Mouse (Mus musculus) hindbrain, embryonic 12.5 days (tissue): ENCODE measurements at regions not wholly inside any gene's neighbourhood (a gene's known extent, or its start where the extent isn't known, plus 50 kb on each side); places are given as distances from the start of the nearest gene placed in this dataset.
"Not testable (repeated sequence)": the region's sequence is repeated elsewhere in the genome, so short reads cannot be mapped to it uniquely, and the experiment has no call there.

ENCODE experiments used
- ATAC-seq: fragments of 200-750 bp; cut with Nextera tagmentation; 2 replicates; pipeline ENCODE4 v1.8.0; 2017; ENCODE audit warnings: moderate TSS enrichment; ENCODE audit not compliant: low FRiP score
- H3K27ac ChIP-seq: fragments of 300-500 bp; sonication (generic); 2 replicates; pipeline ENCODE4 v1.5.1; 2016; ENCODE audit warnings: mild to moderate bottlenecking
- H3K27me3 ChIP-seq: fragments of 300-500 bp; sonication (generic); 2 replicates; pipeline ENCODE4 v1.6.1; 2016; ENCODE audit warnings: mild to moderate bottlenecking
- H3K36me3 ChIP-seq: fragments of 300-500 bp; sonication (generic); 2 replicates; pipeline ENCODE4 v1.6.1; 2016; ENCODE audit warnings: mild to moderate bottlenecking
- H3K4me1 ChIP-seq: fragments of 300-500 bp; sonication (generic); 2 replicates; pipeline ENCODE4 v1.6.1; 2016
- H3K4me2 ChIP-seq: fragments of 300-500 bp; sonication (generic); replicated peaks from 2 replicates; pipeline ENCODE4 v1.6.1; 2016; ENCODE audit warnings: mild to moderate bottlenecking
- H3K4me3 ChIP-seq: fragments of 300-500 bp; sonication (generic); 2 replicates; pipeline ENCODE4 v1.5.1; 2016; ENCODE audit warnings: mild to moderate bottlenecking
- H3K9ac ChIP-seq: fragments of 300-500 bp; sonication (generic); 2 replicates; pipeline ENCODE4 v1.6.1; 2016; ENCODE audit warnings: mild to moderate bottlenecking, moderate library complexity
- H3K9me3 ChIP-seq: fragments of 300-500 bp; sonication (generic); replicated peaks from 2 replicates; pipeline ENCODE4 v1.6.1; 2016; ENCODE audit warnings: mild to moderate bottlenecking
- WGBS: fragments of 180-500 bp; shearing (Covaris S2); methylation state at CpG from one replicate; pipeline ENCODE4 v1.1.7; 2016; 5-methylcytosine and 5-hydroxymethylcytosine counted together

GRCm38 (mm10) chr2:17932932-17933790 lies 63.6 kb downstream of the H2al2a start:
- WGBS = 20% methylated on average over 15 of the region's 15 CpGs
- Histone ChIP-seq H3K4me2 (peak overlapping the region; percentile 45), H3K27ac (peak overlapping the region; percentile 52; the same call in 1 of the 2 replicates), H3K9ac (peak overlapping the region; percentile 1; the same call in 1 of the 2 replicates), H3K9me3 (no peaks in the 10 kb centered on the region), H3K27me3 (no peaks in the 10 kb centered on the region), H3K4me1 (peaks cover 15% of the 10 kb centered on the region), H3K36me3 (no peaks in the 10 kb centered on the region), H3K4me3 (peak overlapping the region; percentile 5)
- ATAC-seq = peak; percentile 65

- no peaks in the 10 kb centered on the region for H3K9me3 ChIP-seq
- peaks cover 15% of the 10 kb centered on the region for H3K4me1 ChIP-seq
- peak overlapping the region; percentile 52; the same call in 1 of the 2 replicates for H3K27ac ChIP-seq
- H3K4me3 ChIP-seq = peak overlapping the region; percentile 5
- peak; percentile 83 for ATAC-seq
- H3K36me3 ChIP-seq = no peaks in the 10 kb centered on the region
- no peaks in the 10 kb centered on the region for H3K27me3 ChIP-seq
- whole genome bisulfite sequencing = 18% methylated on average over 16 of the region's 16 CpGs
- peak overlapping the region; percentile 45 for H3K4me2 ChIP-seq
- peak overlapping the region; percentile 1; the same call in 1 of the 2 replicates for H3K9ac ChIP-seq
These were observed 64.3 kb downstream of the H2al2a start for GRCm38 (mm10) chr2:17932426-17932931.

- Histone ChIP-seq H3K27ac (no peak overlapping the region), H3K4me1 (peaks cover 15% of the 10 kb centered on the region), H3K27me3 (no peaks in the 10 kb centered on the region), H3K36me3 (no peaks in the 10 kb centered on the region), H3K4me2 (no peak overlapping the region), H3K9ac (no peak overlapping the region), H3K9me3 (no peaks in the 10 kb centered on the region), H3K4me3 (no peak overlapping the region)
- no peak for ATAC-seq
- 86% methylated on average over 5 of the region's 5 CpGs for WGBS
These were observed 64.9 kb downstream of the H2al2a start for GRCm38 (mm10) chr2:17931881-17932280.

GRCm38 (mm10) chr2:17918861-17919648 lies 77.7 kb downstream of the H2al2a start:
- Histone ChIP-seq H3K4me3 (no peak overlapping the region), H3K4me2 (no peak overlapping the region), H3K4me1 (peaks cover 6% of the 10 kb centered on the region; the same call in 1 of the 2 replicates), H3K9ac (no peak overlapping the region), H3K36me3 (no peaks in the 10 kb centered on the region), H3K27ac (no peak overlapping the region), H3K9me3 (no peaks in the 10 kb centered on the region), H3K27me3 (no peaks in the 10 kb centered on the region)
- no peak for ATAC-seq
- 96% methylated on average over 1 of the region's 1 CpGs for WGBS

- H3K4me2 ChIP-seq = no peak overlapping the region
- ATAC-seq = no peak; the same call in 1 of the 2 replicates
These were observed 79.4 kb downstream of the H2al2a start for GRCm38 (mm10) chr2:17917238-17917946.

GRCm38 (mm10) chr2:17902616-17903015 lies 94.1 kb downstream of the H2al2a start:
- Histone ChIP-seq H3K4me2 (no peak overlapping the region), H3K27ac (no peak overlapping the region), H3K4me3 (no peak overlapping the region), H3K27me3 (0 out of 2 replicates have a peak, but pooled peaks cover 4% of the 10 kb centered on the region), H3K9me3 (no peaks in the 10 kb centered on the region), H3K9ac (no peak overlapping the region), H3K36me3 (no peaks in the 10 kb centered on the region), H3K4me1 (0 out of 2 replicates have a peak, but pooled peaks cover 3% of the 10 kb centered on the region)
- no peak for ATAC-seq
- 100% methylated on average over 1 of the region's 1 CpGs for WGBS

More at GRCm38 (mm10) chr2:17917238-17917946, 79.4 kb downstream of the H2al2a start:
- Histone ChIP-seq H3K9me3 (no peaks in the 10 kb centered on the region), H3K27me3 (no peaks in the 10 kb centered on the region), H3K4me3 (no peak overlapping the region), H3K36me3 (no peaks in the 10 kb centered on the region), H3K4me1 (peaks cover 6% of the 10 kb centered on the region; the same call in 1 of the 2 replicates), H3K27ac (no peak overlapping the region), H3K9ac (no peak overlapping the region)
- 23% methylated on average over 8 of the region's 8 CpGs for WGBS

GRCm38 (mm10) chr2:17900202-17900601 lies 96.6 kb downstream of the H2al2a start:
- Histone ChIP-seq H3K27ac (no peak overlapping the region), H3K36me3 (no peaks in the 10 kb centered on the region), H3K9me3 (no peaks in the 10 kb centered on the region), H3K4me1 (0 out of 2 replicates have a peak, but pooled peaks cover 3% of the 10 kb centered on the region), H3K9ac (no peak overlapping the region), H3K27me3 (0 out of 2 replicates have a peak, but pooled peaks cover 4% of the 10 kb centered on the region), H3K4me2 (no peak overlapping the region), H3K4me3 (no peak overlapping the region)
- WGBS = 37% methylated on average over 8 of the region's 8 CpGs
- no peak for ATAC-seq

DNA sequence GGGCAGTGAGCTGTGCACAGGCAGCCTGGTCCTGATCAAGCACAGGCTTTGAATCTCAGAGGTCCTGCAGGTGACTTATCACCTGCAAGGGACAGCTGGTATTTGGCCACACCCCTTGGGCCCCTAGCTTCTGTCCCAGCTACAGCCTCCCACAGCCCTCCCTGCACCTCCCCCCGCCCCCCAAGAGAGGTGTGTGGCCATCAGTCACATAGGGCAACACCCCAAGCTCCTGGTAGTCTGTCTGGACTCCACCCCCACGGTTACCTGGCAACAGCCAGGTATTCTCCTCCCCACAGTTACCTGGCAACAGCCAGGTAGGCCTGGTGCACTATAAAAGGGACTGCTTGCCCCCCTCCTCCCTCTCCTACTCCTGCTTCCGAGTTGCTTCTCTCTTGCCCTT lies 98.0 kb downstream of the H2al2a start:
- no peak overlapping the region for H3K4me3 ChIP-seq
- 0 out of 2 replicates have a peak, but pooled peaks cover 3% of the 10 kb centered on the region for H3K4me1 ChIP-seq
- ATAC-seq = no peak
- 35% methylated on average over 3 of the region's 3 CpGs for WGBS
- H3K27me3 ChIP-seq = 0 out of 2 replicates have a peak, but pooled peaks cover 4% of the 10 kb centered on the region
- no peaks in the 10 kb centered on the region for H3K9me3 ChIP-seq
- no peak overlapping the region for H3K4me2 ChIP-seq
- no peaks in the 10 kb centered on the region for H3K36me3 ChIP-seq
- no peak overlapping the region for H3K9ac ChIP-seq
- H3K27ac ChIP-seq = no peak overlapping the region

GRCm38 (mm10) chr2:17896036-17896435 lies 100.7 kb downstream of the H2al2a start:
- Histone ChIP-seq H3K4me3 (no peak overlapping the region), H3K9me3 (no peaks in the 10 kb centered on the region), H3K27ac (no peak overlapping the region), H3K4me1 (0 out of 2 replicates have a peak, but pooled peaks cover 3% of the 10 kb centered on the region), H3K27me3 (0 out of 2 replicates have a peak, but pooled peaks cover 4% of the 10 kb centered on the region), H3K36me3 (no peaks in the 10 kb centered on the region), H3K4me2 (no peak overlapping the region), H3K9ac (no peak overlapping the region)
- no peak for ATAC-seq
- WGBS = 95% methylated on average over 2 of the region's 2 CpGs

DNA sequence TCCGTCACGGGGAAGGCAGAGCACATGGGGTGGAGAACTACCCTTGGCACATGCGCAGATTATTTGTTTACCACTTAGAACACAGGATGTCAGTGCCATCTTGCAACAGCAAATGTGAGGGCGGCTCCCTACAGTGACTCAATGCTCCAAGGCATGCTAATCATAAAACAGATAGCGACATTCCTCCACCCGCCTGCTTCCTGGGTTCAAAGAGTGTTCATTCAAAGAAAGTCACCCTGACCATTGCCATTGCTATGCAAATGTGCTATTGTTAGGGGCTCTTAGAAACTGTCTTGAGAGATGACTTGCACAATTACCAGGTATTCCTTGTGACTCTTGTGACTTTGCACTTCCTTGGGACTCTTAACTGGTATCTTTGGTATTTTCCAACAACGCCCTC lies 104.1 kb downstream of the H2al2a start:
- H3K4me3 ChIP-seq, H3K36me3 ChIP-seq, H3K27ac ChIP-seq, H3K4me2 ChIP-seq, H3K9ac ChIP-seq, ATAC-seq, H3K27me3 ChIP-seq, H3K9me3 ChIP-seq, H3K4me1 ChIP-seq: not testable (repeated sequence)
- 92% methylated on average over 7 of the region's 7 CpGs for WGBS

GRCm38 (mm10) chr2:17887699-17888098 lies 109.1 kb downstream of the H2al2a start:
- H3K4me2 ChIP-seq = no peak overlapping the region
- whole genome bisulfite sequencing = 49% methylated on average over 3 of the region's 3 CpGs
- no peak for ATAC-seq
- no peaks in the 10 kb centered on the region for H3K27me3 ChIP-seq
- no peak overlapping the region for H3K4me3 ChIP-seq
- H3K27ac ChIP-seq = no peak overlapping the region
- no peak overlapping the region for H3K9ac ChIP-seq
- no peaks in the 10 kb centered on the region for H3K4me1 ChIP-seq
- H3K36me3 ChIP-seq = no peaks in the 10 kb centered on the region
- H3K9me3 ChIP-seq = no peaks in the 10 kb centered on the region
